Mouse (Mus musculus) bone marrow macrophage, adult 2 months (primary cell): ENCODE data around the gene Casc3.

Source experiments
- CTCF ChIP-seq: IDR thresholded peaks from 2 replicates; pipeline ENCODE4 v1.5.1; 2012; ENCODE audit warnings: low read depth, mild to moderate bottlenecking, low read length, moderate library complexity
- POLR2A ChIP-seq: IDR thresholded peaks from 2 replicates; pipeline ENCODE4 v1.6.1; 2012; ENCODE audit warnings: mild to moderate bottlenecking, low read depth, low read length, borderline replicate concordance

- TF ChIP-seq CTCF (no peak), POLR2A (no peak)
Measured at GRCm38 (mm10) chr11:98837917-98838316, 33.2 kb downstream of the Casc3 start.
